Mouse (Mus musculus) MEL (cell line): Measurements from ENCODE around the gene Gm21885.

Experiments used
- CTCF ChIP-seq, 3 experiments: IDR thresholded peaks in 2 of 3; conservative IDR thresholded peaks in 1 of 3; 2 replicates each; pipeline ENCODE4 v1.5.1; 2011 to 2012; ENCODE audit warnings: low read length in 3 of 3, low read depth in 2 of 3, mild to moderate bottlenecking in 2 of 3, improper control_type of control experiment in 1 of 3, inconsistent platforms in 1 of 3, mixed read lengths in 1 of 3, moderate library complexity in 1 of 3; ENCODE audit not compliant: control insufficient read depth in 1 of 3, insufficient read depth in 1 of 3, poor library complexity in 1 of 3, severe bottlenecking in 1 of 3
- RAD21 ChIP-seq: IDR thresholded peaks from 2 replicates; pipeline ENCODE4 v1.6.1; 2011; ENCODE audit warnings: mild to moderate bottlenecking, low read depth, low read length, improper control_type of control experiment
- TAL1 ChIP-seq: IDR thresholded peaks from 2 replicates; pipeline ENCODE4 v1.6.1; 2012; ENCODE audit warnings: mild to moderate bottlenecking, inconsistent platforms, low read length, moderate library complexity, mixed read lengths
- USF2 ChIP-seq, 2 experiments: IDR thresholded peaks; 2 replicates each; pipeline ENCODE4 v1.6.1; 2011 to 2012; ENCODE audit warnings: improper control_type of control experiment in 2 of 2, low read length in 2 of 2, borderline replicate concordance in 1 of 2, inconsistent platforms in 1 of 2, low read depth in 1 of 2, mild to moderate bottlenecking in 1 of 2; ENCODE audit not compliant: insufficient read depth in 1 of 2

DNA sequence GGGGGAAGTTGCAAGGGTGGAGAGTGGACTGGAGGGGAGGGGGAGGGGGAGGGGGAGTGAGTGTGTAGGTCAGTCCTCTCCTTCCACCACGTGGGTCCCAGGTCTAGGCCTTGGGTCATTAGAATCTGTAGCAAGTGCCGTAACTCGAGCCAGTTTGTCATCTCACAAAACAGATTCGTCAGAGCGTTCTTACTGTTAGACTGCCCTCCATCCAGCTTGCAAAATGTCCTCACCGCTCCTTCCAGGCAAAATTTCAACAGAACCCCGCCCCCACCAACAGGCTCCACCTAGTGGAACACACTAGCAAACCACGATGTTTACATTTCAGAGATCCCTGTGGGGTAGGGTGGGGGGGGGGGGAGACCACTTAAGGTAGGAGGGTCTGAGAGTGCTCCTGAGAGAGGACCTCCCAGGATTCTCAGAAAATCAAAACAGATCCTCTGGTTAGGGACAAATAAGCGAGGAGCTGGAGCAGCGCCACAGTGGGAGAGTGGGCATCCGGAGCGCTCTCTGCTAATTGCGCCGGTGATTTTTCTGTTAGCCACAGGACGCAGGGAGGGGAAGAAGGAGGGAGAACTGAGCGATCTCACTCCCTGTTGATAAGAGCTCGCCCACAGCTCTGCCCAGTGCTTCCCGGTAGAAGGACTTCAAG, 16.4 kb upstream of the Gm21885 start:
- peak in 2 of 3 experiments; percentile 50 to 56; a peak in 4 of 6 replicates for TF ChIP-seq CTCF (IDR thresholded peaks at IDR 0.05 in 2 of 3, conservative IDR thresholded peaks at IDR 0.05 in 1 of 3; ENCODE audit: control insufficient read depth in 1 of 3, insufficient read depth in 1 of 3, low read depth in 2 of 3, low read length in 3 of 3, poor library complexity in 1 of 3, severe bottlenecking in 1 of 3)
- TF ChIP-seq RAD21 = no peak
- no peak for TF ChIP-seq TAL1
- no peak for TF ChIP-seq USF2 (IDR thresholded peaks at IDR 0.05; ENCODE audit: borderline replicate concordance in 1 of 2, insufficient read depth in 1 of 2, low read depth in 1 of 2, low read length in 2 of 2)
